Mouse (Mus musculus) adrenal gland, postnatal 4 days (tissue): ENCODE measurements around the gene Kcnk7. TPM values are rescaled to one million over a fixed set of nuclear protein-coding genes. Genes with fewer than 3 reads are reported as not detected.

Experiments used
- DNase-seq, 2 experiments: peaks; one replicate each; pipeline ENCODE4 v3.0.0; 2021 to 2022; ENCODE audit warnings: low spot score in 2 of 2, mixed read lengths in 2 of 2
- microRNA-seq: library from miRNA; unstranded; fragments of <30 nt; microRNA quantifications from one replicate; pipeline ENCODE4 v1.2.0, GENCODE M21; 2021
- total RNA-seq, 2 experiments: library from RNA; stranded (reverse); gene quantifications; 2 replicates each; pipeline ENCODE4 v1.2.3; 2021

Gene Kcnk7
- total RNA-seq, 2 experiments from 2014 or later, result not detected

DNA sequence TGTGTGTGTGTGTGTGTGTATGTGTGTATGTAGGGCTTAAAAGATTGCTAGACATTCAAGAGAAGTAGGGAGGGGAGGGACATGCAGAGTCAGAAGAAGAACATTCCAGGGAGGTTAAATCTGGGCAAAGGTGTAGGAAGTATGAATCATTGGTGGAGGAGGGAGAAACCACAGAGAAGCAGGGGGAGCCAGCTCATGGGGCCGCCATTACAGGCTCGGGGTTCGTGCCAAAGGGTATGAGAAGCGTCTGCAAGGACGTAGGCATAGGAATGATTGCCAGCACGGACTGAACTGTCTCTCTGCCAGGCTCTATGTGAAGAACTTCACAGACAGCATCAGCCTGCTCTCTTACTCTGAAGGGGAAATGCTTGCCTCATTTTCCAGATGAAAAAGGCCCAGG lies 45.3 kb downstream of the Kcnk7 start:
- no peak for DNase-seq

DNA sequence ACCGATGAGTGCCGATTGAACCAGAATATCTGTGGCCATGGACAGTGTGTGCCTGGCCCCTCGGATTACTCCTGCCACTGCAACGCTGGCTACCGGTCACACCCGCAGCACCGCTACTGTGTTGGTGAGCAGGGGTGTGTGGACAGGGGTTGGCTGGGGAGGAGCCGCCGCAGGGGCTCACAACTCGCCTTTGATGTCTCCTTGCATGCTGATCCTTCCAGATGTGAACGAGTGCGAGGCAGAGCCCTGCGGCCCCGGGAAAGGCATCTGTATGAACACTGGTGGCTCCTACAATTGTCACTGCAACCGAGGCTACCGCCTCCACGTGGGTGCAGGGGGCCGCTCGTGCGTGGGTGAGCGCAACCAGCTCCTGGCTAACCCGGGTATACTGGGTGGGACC lies 46.8 kb downstream of the Kcnk7 start:
- DNase-seq, result no peak

DNA sequence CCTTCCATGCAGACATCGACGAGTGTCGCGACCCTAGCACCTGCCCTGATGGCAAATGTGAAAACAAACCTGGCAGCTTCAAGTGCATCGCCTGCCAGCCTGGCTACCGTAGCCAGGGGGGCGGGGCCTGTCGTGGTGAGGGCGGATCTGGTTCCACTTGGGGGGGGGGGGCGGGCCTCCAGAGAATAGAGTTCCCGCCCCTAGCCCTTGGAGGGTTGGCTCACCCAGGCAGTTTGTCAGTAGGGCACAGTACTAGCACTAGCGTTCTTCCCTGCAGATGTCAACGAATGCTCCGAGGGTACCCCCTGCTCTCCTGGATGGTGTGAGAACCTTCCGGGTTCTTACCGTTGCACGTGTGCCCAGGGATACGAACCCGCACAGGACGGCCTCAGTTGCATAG lies 47.6 kb downstream of the Kcnk7 start:
- no peak for DNase-seq

DNA sequence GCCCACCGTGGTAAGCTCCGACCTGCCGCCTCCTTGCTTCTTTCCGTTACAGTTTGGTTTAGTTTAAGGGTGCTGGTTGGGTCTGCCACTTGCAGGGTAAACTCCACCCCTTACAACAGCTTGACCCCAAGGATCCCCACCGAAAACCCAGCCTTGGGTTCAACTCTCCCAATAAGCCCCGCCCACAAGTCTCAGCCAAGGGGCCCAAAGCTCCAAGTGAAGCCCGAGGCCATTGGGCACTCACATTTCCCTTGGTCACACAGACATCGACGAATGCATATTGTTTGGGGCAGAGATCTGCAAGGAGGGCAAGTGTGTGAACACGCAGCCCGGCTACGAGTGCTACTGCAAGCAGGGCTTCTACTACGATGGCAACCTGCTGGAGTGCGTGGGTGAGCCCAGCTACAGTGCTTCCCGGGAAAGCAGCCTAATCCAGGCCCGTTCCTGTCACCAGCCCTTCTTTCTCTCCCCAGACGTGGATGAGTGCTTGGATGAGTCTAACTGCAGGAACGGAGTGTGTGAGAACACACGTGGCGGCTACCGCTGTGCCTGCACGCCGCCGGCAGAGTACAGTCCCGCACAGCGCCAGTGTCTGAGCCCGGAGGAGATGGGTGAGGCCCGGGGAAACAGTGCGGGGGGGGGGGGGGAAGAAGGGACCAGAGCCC lies 52.3 kb downstream of the Kcnk7 start:
- DNase-seq, result no peak

Small RNA genes lying within 50 kb of the gene (microRNA-seq; reads per million reads assigned to microRNA genes)
- not detected for gene Mir6987

Other genes starting within 250 kb of the Kcnk7 start
- 10 to 100 TPM; 10.4 to 10.6 TPM for gene Ccdc85b, start 246.5 kb upstream of the Kcnk7 start, total RNA-seq
- 100 to 1,000 TPM; 134 to 137 TPM for gene Fibp, start 243.8 kb upstream of the Kcnk7 start, total RNA-seq
- 1 to 10 TPM in 1 of 2 experiments, under 1 TPM in 1; 0.67 to 1.3 TPM for gene Ctsw, start 235.9 kb upstream of the Kcnk7 start, total RNA-seq
- gene Efemp2, start 230.4 kb upstream of the Kcnk7 start, total RNA-seq, result 10 to 100 TPM; 80.0 to 88.0 TPM
- 10 to 100 TPM; 24.9 to 29.8 TPM for gene Mus81, start 216.0 kb upstream of the Kcnk7 start, total RNA-seq
- gene Cfl1, start 213.9 kb upstream of the Kcnk7 start, total RNA-seq, result 100 to 1,000 TPM; 789 to 859 TPM
- 1 to 10 TPM; 3.0 to 3.5 TPM for gene 1700020D05Rik, start 200.6 kb upstream of the Kcnk7 start, total RNA-seq
- 10 to 100 TPM; 15.1 to 16.0 TPM for gene Snx32, start 193.8 kb upstream of the Kcnk7 start, total RNA-seq
- gene Ovol1, start 143.7 kb upstream of the Kcnk7 start, total RNA-seq, result 1 to 10 TPM in 1 of 2 experiments, not detected in 1; 1.6 TPM
- 1 to 10 TPM; 6.0 to 8.9 TPM for gene Ap5b1, start 136.3 kb upstream of the Kcnk7 start, total RNA-seq
- 100 to 1,000 TPM; 109 to 110 TPM for gene Rnaseh2c, start 102.5 kb upstream of the Kcnk7 start, total RNA-seq
- gene Kat5, start 94.1 kb upstream of the Kcnk7 start, total RNA-seq, result 10 to 100 TPM; 69.0 to 83.1 TPM
- 10 to 100 TPM; 71.0 to 73.6 TPM for gene Rela, start 66.9 kb upstream of the Kcnk7 start, total RNA-seq
- 10 to 100 TPM; 85.0 to 90.1 TPM for gene Sipa1, start 40.7 kb upstream of the Kcnk7 start, total RNA-seq
- 10 to 100 TPM; 56.9 to 57.4 TPM for gene Map3k11, start 15.6 kb upstream of the Kcnk7 start, total RNA-seq
- gene Pcnx3, start 15.5 kb upstream of the Kcnk7 start, total RNA-seq, result 100 to 1,000 TPM; 117 to 123 TPM
- gene Ehbp1l1, start 21.9 kb downstream of the Kcnk7 start, total RNA-seq, result 10 to 100 TPM; 34.9 to 35.6 TPM
- gene Fam89b, start 25.3 kb downstream of the Kcnk7 start, total RNA-seq, result 10 to 100 TPM; 63.5 to 67.5 TPM
- 100 to 1,000 TPM; 277 to 287 TPM for gene Ltbp3, start 36.5 kb downstream of the Kcnk7 start, total RNA-seq
- gene Scyl1, start 67.1 kb downstream of the Kcnk7 start, total RNA-seq, result 100 to 1,000 TPM; 105 to 110 TPM
- 10 to 100 TPM; 42.4 to 45.9 TPM for gene Frmd8, start 170.9 kb downstream of the Kcnk7 start, total RNA-seq
- gene Slc25a45, start 173.4 kb downstream of the Kcnk7 start, total RNA-seq, result 10 to 100 TPM; 25.9 to 26.3 TPM
- gene Tigd3, start 189.8 kb downstream of the Kcnk7 start, total RNA-seq, result 1 to 10 TPM; 3.1 TPM
- 100 to 1,000 TPM; 158 to 169 TPM for gene Dpf2, start 208.6 kb downstream of the Kcnk7 start, total RNA-seq
- 10 to 100 TPM; 11.4 TPM for gene Cdc42ep2, start 220.4 kb downstream of the Kcnk7 start, total RNA-seq